Mouse (Mus musculus) megakaryocyte, adult 5-6 weeks (primary cell): Measurements from ENCODE around the gene Gm45785. TPM values are rescaled to one million over a fixed set of nuclear protein-coding genes. Genes with fewer than 3 reads are reported as not detected.

Experiments used
- ATAC-seq: 2 replicates; pipeline ENCODE4 v1.8.0; 2016; ENCODE audit warnings: mild to moderate bottlenecking, inconsistent platforms; ENCODE audit not compliant: poor library complexity, severe bottlenecking
- total RNA-seq, 2 experiments: library from RNA; stranded (forward) in 1 of 2; stranded (reverse) in 1 of 2; fragments of 153-499, 151-499 nt in 1 of 2; fragments of 221-1000, 200-1000 nt in 1 of 2; gene quantifications; 2 replicates each; pipeline versions ENCODE4 v1.2.3 to v1.2.4; 2015 to 2017

Gene Gm45785
- total RNA-seq (2015) (not detected in 2 replicates), total RNA-seq (2017) (not detected in 2 replicates)

DNA sequence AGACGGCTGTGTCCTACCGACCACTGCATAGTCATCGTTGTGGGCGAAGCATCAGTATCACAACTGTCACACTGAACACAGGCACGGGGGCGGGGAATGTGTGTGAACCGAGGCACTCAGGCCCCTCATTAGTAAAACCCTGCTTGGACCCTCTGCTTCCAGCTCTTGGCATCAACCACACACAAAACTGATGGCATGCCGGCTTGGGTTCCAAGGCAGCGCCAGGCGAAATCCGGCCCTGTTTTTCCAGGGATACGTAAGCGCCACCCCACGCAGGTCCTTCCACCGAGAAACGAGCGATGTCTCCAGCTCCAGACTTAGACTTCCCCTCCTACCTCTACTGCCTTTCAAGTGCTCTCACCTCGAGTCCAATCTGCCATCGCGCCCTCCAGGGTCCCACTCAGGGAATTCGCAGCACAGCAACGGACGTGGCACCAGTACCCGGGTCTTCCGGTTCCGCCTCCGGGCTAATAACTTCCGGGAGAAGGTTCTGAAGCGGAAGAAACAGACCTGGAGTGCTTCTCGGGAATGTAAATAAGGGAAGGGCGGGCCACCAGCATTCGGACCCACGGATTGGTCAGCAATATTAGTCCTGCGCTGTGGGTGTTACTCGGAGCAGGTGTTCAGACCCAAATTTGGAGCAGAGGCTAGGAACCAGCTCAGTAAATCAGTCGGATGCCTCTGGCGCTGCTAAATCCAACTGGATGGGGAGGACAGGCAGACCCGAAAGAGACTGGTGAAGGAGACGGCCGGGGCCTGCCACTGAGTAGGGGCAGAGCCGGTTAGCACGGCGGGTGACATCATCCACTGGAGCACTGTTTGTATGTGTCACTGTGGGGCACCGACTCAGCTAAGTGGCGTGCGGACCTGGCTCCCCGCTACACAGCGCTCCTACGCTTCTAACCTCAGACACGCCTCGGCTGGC lies at the start of gene Gm45785:
TSS of gene Gm45785 (minus strand) at position 472 of the 925 bp plus-strand sequence.
- peak; percentile 62 for ATAC-seq

DNA sequence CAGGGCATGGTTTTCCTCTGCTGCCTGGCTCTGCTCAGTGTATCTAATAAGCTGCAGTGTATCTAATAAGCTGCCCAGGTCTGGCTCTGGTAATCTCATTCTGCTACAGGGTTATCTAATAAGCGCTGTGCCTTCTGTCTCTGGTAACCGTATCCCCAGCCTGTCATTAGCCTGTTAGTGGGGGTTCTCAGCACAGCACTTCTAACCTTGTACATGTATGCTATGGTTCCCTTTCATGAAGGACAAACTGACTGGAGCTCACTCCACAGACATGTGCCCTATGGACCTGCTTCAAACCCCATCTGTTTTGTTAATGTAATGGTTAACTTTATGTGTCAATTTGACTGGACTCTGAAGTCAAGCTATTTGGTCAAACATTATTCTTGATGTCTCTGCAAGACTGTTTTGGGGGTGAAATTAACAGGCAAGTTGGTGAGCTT lies 49.5 kb upstream of the Gm45785 start:
- ATAC-seq: no peak

DNA sequence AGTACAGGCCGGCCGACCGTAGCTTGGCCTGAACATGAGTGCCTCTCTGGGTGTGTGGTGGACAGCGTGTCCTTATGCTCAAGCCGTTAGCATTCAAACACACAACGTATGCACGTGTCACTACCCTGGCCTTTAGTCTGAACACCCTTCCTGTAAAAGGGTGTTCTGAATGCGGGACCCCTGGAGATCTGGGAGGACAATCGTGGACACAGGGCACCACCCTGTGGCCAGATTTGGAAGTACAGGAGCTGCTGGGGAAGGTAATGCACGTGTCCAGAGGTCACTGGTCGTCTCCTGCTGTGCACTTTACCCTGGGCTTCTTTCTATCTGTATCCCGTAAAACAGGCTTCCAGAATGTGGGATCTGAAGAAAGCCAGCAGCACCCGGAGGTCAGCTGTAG lies 47.1 kb upstream of the Gm45785 start:
- peak; percentile 89 for ATAC-seq

DNA sequence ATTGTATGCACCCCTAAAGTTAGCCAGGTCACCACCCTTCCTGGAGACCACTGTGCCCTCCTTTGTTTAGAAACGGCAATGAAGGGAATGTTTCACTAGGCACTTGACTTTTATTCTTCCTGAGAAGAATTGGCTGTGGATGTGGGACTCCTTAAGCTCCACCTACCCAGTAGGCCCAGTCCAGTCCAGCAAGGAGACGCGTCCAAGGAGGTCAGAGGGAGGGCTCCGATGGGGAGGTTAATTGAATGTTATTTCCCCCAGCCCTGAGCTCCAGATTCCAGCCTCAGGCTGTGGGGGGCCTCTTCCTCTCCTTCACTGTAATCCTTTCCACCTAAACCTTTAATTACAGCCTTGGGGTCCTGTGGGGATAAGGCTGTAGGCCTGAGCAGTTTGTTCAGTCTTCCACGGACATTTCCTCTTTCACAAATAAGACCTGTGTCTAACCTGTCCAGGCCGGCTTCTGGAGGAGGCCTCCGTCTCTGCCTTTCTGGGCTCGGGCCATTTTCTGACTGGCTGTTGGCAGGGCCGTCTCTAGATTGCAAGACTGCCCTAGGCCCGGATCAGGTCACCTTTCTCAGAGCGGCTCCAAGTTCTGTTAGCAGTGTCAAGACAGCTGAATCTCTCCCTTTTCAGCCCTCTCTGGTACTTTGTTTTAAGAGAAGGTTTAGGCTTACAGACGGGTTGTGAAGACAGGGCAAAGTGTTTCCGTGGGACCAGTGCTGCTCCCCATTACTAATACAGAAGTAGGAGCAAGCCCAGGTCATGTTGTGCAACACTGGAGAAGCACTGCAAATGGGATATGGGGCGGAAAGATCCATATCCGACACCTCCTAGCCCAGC lies 46.1 kb upstream of the Gm45785 start:
- ATAC-seq: no peak

DNA sequence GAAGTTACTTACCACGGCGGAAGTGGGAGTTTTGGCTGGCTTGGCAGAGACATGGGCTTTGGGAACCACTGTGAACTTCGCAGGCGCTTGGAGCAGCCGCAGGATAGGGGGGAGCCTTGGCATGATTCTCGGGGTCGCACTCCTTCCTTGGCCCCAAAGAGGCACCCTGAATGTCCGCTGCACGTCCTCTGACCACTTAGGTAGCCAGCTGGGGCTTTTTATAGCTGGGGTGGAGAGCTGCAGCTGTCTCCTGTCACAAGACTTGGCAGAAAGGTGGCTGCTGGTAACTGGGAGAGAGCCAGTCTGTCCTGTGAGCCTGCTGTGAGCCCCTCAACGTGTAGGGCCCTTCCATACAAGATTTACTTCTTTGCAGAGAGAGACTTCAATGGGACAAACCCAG lies 44.1 kb upstream of the Gm45785 start, which contains the start of gene Cox8b:
TSS of gene Cox8b (minus strand) at position 227 of the 400 bp plus-strand sequence.
- no peak for ATAC-seq

DNA sequence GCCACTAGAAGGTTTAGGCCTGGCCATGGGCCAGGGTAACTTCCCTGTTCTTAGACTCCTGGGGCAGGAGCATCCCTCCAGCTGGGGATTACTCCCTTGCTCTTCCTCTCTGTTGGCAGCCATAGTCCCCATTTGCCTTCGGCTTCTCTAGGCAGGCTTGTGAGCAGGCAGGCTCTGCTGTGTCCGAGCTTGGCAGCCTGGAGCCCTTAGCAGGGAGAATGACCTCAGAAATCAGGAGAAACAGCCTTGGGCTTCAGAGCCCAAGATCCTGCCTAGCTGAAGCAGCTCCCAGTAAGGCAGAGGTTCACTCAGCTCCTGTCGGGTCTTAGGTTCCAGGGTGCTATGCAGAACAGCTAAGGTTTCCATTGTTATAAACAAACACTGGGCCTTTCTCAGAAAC lies 43.0 kb upstream of the Gm45785 start:
- no peak for ATAC-seq

DNA sequence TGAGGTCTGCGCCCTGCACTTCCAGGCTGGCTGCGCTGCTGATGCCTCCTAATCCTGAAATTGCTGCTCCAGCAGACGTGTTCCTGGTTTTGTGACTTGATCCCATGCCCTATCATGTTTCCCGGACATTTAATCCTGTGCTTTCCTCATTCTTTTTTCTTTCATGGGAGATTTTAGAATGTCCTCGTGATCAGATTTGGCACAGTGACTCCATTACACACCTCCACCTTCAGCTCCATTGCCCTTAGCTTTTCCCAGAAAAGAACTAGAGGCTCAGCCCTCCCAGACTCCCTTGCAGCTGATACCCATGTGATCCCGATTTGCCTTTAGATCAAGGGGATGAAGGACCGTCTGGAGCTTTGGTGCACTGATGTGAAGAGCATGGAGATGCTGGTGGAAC lies 41.7 kb upstream of the Gm45785 start:
- ATAC-seq: no peak

DNA sequence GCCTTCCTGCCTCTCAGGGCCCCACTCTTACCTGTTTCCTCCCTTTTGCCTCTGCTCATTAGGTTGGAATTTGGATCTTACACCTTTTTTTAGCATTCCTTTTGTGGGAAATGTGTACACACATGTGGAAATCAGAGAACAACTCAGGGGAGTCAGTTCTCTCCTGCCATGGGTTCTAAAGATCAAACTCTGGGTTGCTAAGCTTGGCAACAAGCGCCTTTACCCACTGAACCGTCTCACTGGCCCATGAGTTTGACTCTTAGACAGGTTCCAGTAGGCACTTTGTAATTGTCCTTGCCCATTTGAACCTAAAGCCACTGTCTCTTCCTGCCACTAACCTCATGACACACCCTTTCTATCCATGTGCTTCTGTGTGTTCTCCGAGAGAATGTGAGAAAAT lies 38.5 kb upstream of the Gm45785 start:
- ATAC-seq: no peak

DNA sequence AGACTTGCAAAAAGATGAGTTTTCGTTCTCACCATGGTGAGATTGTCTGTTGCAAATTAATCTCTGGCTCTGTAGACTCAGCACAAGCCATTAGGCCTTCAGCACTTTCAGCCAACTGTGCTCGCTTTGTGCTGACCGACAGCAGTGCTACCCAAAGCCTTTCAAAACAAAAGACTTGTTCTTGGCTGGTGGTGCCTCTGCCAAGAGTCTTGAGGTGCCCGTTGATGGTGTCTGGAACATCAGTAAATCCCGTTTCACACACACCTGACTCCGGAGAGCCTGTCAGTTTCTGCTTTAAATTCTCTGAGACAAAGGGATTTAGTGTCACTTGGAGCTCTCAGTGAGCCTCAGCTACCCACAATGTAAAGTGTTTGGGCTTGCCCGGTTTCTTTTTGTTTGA lies 37.9 kb upstream of the Gm45785 start:
- ATAC-seq: no peak

DNA sequence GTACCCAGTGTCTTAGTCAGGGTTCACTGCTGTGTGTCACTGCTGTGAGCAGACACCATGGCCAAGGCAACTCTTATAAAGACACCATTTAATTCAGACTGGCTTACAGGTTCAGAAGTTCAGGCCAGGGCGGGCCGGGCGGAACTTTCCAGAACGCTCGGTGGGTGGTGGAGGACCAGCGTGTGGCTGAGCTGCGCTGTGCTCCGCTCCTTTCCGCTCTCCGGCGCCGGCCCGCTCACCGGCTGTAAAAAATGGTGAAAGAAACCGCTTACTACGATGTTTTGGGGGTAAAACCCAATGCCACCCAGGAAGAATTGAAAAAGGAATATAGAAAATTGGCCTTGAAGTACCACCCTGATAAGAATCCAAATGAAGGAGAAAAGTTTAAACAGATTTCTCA lies 34.5 kb upstream of the Gm45785 start:
- ATAC-seq: peak; percentile 63; the same call in 1 of the 2 replicates

DNA sequence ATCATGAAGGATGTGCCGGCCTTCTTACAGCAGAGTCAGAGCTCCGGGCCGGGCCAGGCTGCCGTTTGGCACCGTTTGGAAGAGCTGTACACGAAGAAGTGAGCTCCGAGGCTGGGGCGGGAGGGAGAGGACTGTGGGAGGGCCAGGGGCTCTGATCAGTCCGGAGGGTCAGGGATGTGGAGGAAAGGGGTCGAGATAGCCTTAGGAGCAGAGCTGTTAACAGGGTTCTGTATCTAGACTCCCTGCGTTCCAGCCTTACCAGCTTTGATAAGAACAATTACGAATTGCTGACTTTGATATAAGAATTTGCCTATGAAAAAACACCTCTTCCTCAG lies 26.3 kb upstream of the Gm45785 start:
- no peak for ATAC-seq

DNA sequence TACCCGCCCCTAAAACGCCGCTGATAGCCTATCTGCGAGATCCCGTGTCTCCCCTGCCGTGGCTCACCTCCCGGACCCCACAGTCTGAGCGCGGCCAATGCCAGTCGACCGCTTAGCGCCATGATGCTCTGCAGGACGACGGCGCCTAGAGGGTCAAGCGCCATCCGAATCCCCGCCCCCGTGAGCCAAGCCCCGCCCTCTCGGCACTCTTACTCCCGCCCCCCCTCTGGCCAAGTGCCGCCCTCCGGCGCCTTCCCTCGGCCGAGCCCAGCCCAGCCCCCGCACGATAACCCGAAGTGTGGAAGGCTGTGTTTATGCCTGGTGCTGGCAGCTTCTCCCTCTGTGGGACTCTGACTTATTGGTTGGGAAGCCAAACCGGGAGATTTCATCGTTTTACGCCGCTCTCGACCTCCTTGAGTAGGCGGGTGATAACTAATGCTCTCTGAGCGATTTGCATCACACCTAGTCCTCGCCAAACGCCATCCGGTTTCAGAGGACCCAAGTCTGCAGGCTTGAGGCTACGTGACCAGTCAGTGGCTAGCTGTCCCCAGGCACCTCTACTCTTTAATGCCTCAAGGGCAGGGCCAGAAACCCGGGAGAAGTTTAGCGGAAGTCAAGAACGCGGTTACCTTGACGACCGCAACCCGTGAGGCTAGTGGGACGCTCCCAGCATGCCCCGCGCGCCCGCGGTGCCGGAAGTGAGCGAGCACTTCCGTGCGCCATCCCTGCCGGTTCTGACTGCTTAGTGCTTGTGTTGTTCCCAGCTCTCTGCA lies 25.8 kb upstream of the Gm45785 start, which contains the start of the genes Psmd13 and Sirt3:
TSS of gene Psmd13 (plus strand) at position 273 of the 773 bp plus-strand sequence.
TSS of gene Sirt3 (minus strand) at position 614 of the 773 bp plus-strand sequence.
- ATAC-seq: peak; percentile 90

DNA sequence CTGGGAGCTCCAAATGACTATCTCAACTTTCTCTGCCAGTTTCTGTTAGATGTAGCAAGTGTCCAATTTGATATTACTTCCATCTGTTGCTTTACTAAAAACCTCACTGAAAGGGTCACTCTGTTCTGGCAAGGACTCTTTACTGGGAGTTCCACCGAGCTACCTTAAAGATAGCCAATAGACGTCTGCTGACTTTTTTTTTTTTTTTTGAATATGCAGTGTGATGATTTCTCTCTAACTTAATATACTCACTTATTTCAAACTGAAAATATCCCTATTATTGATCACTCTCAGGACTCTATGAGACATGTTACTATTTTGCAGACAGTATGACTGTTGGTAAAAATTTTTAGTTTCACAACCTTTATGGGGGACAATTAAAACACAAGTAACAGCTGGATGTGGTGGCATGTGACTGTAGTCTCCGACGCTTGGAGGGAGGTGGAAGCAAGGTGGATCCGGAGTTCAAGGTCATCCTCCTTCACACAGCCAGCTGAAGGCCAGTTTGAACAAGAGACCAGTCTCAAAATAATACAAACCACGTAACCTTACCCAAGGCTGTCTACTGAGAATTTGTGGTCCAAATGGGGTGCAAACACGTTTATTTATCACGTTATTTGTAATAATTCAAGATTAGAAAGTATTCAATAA lies 24.9 kb upstream of the Gm45785 start:
- no peak for ATAC-seq

DNA sequence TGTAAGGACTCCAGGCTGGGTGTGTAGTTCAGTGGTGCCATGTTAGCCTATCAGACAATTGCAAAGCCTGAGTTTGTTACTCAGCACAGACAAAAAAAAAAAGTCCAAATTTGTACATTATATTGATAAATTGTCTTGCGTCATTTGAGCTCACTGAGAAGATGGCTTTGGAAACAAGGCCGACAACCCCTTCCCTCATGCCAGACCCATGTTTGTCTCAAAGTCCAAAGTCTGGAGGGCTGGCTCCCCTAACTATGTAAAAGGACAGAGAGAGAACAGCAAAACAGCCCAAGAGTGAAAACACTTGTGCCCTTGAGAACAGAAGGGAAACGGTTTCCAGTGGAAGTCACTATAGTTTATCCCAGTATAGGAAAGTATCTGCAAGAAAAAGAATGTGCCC lies 24.3 kb upstream of the Gm45785 start:
- no peak for ATAC-seq

DNA sequence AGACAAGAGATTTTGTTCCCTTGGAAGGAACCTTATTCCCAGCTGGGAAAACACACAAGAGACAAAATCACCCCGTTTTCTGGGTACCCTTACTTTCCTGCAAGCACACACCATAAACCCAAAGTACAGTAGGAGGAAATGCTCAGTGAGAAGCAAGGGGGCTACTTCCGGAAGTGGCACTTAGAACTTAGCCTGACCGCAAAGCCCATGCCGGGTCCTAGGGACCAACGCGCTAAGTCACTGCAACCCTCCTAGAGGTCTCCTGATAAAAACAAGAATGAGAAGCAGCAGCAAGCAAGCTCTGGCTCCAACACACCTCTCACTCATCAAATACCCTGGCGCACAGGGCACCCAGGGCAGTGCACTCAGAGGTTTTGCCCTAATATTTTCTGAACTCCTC lies 23.2 kb upstream of the Gm45785 start:
- peak; percentile 16; the same call in 1 of the 2 replicates for ATAC-seq

DNA sequence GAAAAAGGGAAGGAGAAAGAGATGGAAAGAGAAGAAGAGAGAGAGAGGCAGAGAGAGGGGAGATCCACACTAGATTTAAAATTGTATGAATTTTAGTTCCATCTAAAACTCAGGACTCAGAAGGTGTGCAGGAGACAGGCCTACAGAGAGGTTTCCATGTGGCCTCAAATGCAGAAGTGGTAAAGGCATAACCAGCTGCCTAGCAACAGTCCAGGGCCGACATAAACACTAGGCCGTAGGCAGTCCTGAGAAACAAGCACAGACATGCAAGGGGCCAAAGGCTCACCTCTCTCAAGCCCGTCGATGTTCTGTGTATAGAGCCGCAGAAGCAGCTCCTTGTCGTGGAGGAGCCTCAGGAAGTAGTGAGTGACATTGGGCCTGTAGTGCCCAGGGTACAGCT lies 21.2 kb upstream of the Gm45785 start:
- ATAC-seq: peak; percentile 55

DNA sequence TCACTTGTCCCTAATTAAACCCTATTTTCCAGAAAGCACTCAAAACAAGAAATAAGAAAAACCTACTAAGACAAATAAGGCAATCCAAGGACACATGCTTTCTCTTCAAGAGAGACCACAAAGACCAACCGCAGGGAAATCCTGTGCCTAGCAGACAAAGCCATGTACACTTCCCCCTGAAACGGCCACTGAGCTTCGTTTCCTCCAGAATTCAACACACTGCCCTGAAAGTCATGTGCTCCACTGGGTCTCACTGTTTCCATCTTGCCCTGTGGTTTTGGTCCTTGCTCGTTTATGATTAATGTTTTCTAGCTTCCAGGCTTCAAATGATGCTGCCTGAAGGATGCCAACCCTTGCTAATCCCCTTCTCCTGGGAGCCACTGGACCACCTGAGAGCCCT lies 18.1 kb upstream of the Gm45785 start:
- ATAC-seq: peak; percentile 74

DNA sequence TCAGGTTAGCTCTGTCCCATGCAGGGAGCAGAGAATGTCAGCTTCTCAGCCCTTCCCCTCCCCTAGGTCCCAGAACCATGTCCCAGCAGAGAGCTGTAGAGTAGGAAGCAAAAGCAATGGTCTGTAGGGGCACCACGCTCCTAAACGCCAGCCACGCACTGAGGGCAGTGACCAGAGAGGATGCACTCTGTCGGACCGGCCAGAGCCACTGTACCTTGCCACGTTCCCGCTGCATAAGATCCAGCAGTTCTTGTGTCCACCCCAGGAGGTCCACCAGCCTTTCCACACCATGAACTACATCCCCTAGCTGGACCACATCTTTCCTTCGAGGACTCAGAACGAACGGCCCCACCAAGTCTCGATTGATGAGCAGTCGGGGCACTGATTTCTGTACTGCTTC lies 8.6 kb upstream of the Gm45785 start:
- no peak for ATAC-seq

DNA sequence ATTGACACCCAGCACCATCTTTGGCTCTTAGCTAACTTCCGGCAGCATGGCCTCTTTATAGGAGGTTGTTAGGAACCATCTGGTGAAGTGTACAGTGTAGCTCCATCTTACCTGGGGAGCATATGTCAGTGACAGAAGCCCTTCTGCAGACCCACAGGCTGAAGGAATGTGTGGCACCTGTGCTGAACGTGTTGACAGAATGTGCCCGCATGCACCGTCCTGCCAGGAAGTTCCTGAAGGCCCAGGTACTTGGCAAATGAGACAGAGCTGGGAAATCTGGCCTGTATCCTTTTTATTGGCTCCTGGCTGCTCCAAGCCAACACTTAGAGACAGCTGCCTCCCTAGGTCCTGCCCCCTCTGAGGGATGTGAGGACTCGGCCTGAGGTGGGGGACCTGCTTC lies 4.6 kb upstream of the Gm45785 start:
- no peak for ATAC-seq

DNA sequence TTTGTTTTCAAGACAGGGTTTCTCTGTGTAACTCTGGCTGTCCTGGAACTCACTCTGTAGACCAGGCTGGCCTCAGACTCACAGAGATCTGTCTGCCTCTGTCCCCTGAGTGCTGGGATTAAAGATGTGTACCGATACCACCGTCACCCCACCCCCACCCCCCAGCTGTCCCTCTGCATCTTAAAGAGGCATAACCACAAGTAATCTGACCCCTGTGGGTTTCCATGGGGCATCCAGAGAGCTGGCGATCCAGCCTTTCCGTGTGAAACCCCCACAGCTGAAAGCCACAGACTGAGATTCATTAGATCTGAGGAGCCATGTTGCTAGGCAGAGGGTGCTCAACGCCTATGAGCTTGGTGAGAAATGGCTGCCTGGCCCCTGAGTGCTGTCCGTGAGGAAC lies 3.9 kb upstream of the Gm45785 start:
- ATAC-seq: no peak
